Mouse (Mus musculus) granulocyte monocyte progenitor cell, adult 5-6 weeks (primary cell): ENCODE data around the gene Nfib. TPM values are rescaled to one million over a fixed set of nuclear protein-coding genes. Genes with fewer than 3 reads are reported as not detected.
A peak's percentile ranks its signal among the peaks of the same experiment; 100 is the strongest.

Experiments
- ATAC-seq: replicated peaks from 2 replicates; pipeline ENCODE4 v1.8.0; 2016; ENCODE audit warnings: mild to moderate bottlenecking, moderate TSS enrichment, inconsistent platforms; ENCODE audit not compliant: poor library complexity, severe bottlenecking
- total RNA-seq, 2 experiments: library from RNA; stranded (forward) in 1 of 2; stranded (reverse) in 1 of 2; fragments of 200-712, 200-1000 nt in 1 of 2; fragments of >200 nt in 1 of 2; fragmentation: Nextera tagmentation in 1 of 2; gene quantifications; 2 replicates each; pipeline ENCODE4 v1.2.3; 2014 to 2017

Gene Nfib
- total RNA-seq, 2 experiments from 2014 or later: not detected

- no peak for ATAC-seq
Observed at GRCm38 (mm10) chr4:82635881-82636280, 69.7 kb downstream of the Nfib start.

GRCm38 (mm10) chr4:82635118-82635517 lies 70.4 kb downstream of the Nfib start:
- ATAC-seq: no peak

GRCm38 (mm10) chr4:82634365-82634764 lies 71.2 kb downstream of the Nfib start:
- no peak for ATAC-seq

- ATAC-seq: no peak
Observed at GRCm38 (mm10) chr4:82624285-82625045, 81.1 kb downstream of the Nfib start.

GRCm38 (mm10) chr4:82623835-82624234 lies 81.7 kb downstream of the Nfib start:
- ATAC-seq: 0 out of 2 replicates have a peak, but pooled peaks have one; percentile 21

- 0 out of 2 replicates have a peak, but pooled peaks have one; percentile 5 for ATAC-seq
Observed at GRCm38 (mm10) chr4:82623081-82623538, 82.4 kb downstream of the Nfib start.

- peak; percentile 27 for ATAC-seq
Observed at GRCm38 (mm10) chr4:82622321-82622836, 83.2 kb downstream of the Nfib start.

- peak; percentile 54 for ATAC-seq
Observed at GRCm38 (mm10) chr4:82619539-82619941, 86.0 kb downstream of the Nfib start.

- ATAC-seq: no peak
Observed at GRCm38 (mm10) chr4:82619003-82619402, 86.5 kb downstream of the Nfib start.

GRCm38 (mm10) chr4:82617257-82617656 lies 88.3 kb downstream of the Nfib start:
- 0 out of 2 replicates have a peak, but pooled peaks have one; percentile 28 for ATAC-seq

GRCm38 (mm10) chr4:82615712-82616111 lies 89.8 kb downstream of the Nfib start:
- no peak for ATAC-seq

GRCm38 (mm10) chr4:82614466-82614805 lies 91.1 kb downstream of the Nfib start:
- ATAC-seq: no peak

GRCm38 (mm10) chr4:82613606-82614465 lies 91.7 kb downstream of the Nfib start:
- peak; percentile 75 for ATAC-seq

- ATAC-seq: no peak
Observed at GRCm38 (mm10) chr4:82609676-82610075, 95.9 kb downstream of the Nfib start.

- ATAC-seq: no peak
Observed at GRCm38 (mm10) chr4:82608768-82609610, 96.6 kb downstream of the Nfib start.

GRCm38 (mm10) chr4:82607266-82607665 lies 98.3 kb downstream of the Nfib start:
- ATAC-seq: no peak

- no peak for ATAC-seq
Observed at GRCm38 (mm10) chr4:82606351-82606750, 99.2 kb downstream of the Nfib start.

GRCm38 (mm10) chr4:82605034-82605784 lies 100.3 kb downstream of the Nfib start:
- ATAC-seq: no peak

GRCm38 (mm10) chr4:82604501-82604900 lies 101.0 kb downstream of the Nfib start:
- no peak for ATAC-seq
